Mouse (Mus musculus): ENCODE results near the gene Ptgfrn. TPM values are rescaled to one million over a fixed set of nuclear protein-coding genes. Genes with fewer than 3 reads are reported as not detected.
A peak's percentile ranks its signal among the peaks of the same experiment; 100 is the strongest.

The Ptgfrn gene
- polyA plus RNA-seq, 1 experiment from 2014 or later: 5.6 TPM

DNA sequence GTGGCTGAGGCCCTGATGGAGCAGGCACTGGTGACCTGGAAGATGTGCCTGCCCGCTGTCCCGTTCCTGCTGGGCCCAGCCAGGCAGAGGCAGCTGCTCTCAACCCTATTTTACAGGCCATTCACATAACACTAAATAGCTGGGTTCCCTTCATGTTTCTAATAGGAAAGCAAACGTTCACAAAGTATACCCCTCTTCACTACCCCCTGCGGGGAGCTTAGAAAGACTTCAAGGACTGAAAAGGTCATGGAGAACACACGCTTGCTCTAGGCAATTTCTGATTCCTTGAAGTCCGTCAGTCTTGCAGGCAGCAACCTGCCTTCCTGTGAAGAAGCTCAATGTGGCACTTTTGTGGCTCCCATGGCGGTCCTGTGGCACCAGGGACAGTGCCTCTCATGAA, 68.1 kb downstream of the Ptgfrn start:
- no peaks in the 10 kb centered on the region for H3K9me3 ChIP-seq
- peaks cover 13% of the 10 kb centered on the region for H3K4me1 ChIP-seq
- H3K27ac ChIP-seq: no peak overlapping the region
- no peak overlapping the region for H3K4me3 ChIP-seq
- H3K27me3 ChIP-seq (ENCODE audit: insufficient read depth, poor library complexity, severe bottlenecking): no peaks in the 10 kb centered on the region
- peaks cover 61% of the 10 kb centered on the region for H3K36me3 ChIP-seq
- no peak for DNase-seq (ENCODE audit: low spot score)
- WGBS: 78% methylated on average over 7 of the region's 7 CpGs

DNA sequence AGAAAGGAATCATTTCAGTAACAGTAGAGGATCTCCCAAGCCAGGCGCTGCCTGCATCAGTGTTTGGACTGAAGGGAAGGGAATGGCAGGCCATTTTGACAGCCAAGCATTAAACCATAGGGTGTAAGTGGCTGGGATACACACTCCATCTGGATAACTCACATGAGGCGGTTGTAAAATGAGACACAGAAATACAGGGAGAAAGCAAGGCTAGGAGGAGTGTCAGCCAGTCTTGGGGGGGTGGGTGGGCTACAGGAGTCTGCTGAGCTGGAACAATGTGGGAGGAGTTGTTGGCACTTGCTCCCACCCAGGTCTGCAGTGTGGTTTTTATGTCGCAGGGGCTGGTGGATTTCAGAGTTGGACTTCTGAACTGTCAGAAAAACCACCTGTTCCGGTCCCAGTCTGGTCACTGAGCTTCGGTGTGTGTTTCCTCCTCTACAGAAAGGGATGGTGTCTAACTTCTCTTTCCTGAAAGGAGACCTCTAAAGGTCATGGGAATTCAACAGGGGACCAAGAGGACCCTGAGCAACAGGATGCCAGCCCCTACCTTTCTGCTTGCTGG, 72.0 kb downstream of the Ptgfrn start:
- Histone ChIP-seq H3K4me1 (peaks cover 21% of the 10 kb centered on the region), H3K4me3 (no peak overlapping the region), H3K27ac (no peak overlapping the region), H3K27me3 (ENCODE audit: insufficient read depth, poor library complexity, severe bottlenecking) (no peaks in the 10 kb centered on the region), H3K36me3 (peaks cover 34% of the 10 kb centered on the region), H3K9me3 (no peaks in the 10 kb centered on the region)
- WGBS: 81% methylated on average over 5 of the region's 5 CpGs
- DNase-seq (ENCODE audit: low spot score): no peak

GRCm38 (mm10) chr3:101036001-101036400, 74.1 kb downstream of the Ptgfrn start:
- Histone ChIP-seq H3K4me1 (peaks cover 31% of the 10 kb centered on the region), H3K27me3 (ENCODE audit: insufficient read depth, poor library complexity, severe bottlenecking) (no peaks in the 10 kb centered on the region), H3K9me3 (no peaks in the 10 kb centered on the region), H3K4me3 (no peak overlapping the region), H3K27ac (no peak overlapping the region), H3K36me3 (peaks cover 14% of the 10 kb centered on the region; the same call in 1 of the 2 replicates)
- no peak for DNase-seq (ENCODE audit: low spot score)
- WGBS: 96% methylated on average over 2 of the region's 2 CpGs

- 77% methylated on average over 9 of the region's 9 CpGs for WGBS
- H3K27ac ChIP-seq: no peak overlapping the region
- peaks cover 39% of the 10 kb centered on the region for H3K4me1 ChIP-seq
- no peak overlapping the region for H3K4me3 ChIP-seq
- H3K27me3 ChIP-seq (ENCODE audit: insufficient read depth, poor library complexity, severe bottlenecking): no peaks in the 10 kb centered on the region
- 0 out of 2 replicates have a peak, but pooled peaks cover 3% of the 10 kb centered on the region for H3K36me3 ChIP-seq
- DNase-seq (ENCODE audit: low spot score): no peak
- H3K9me3 ChIP-seq: no peaks in the 10 kb centered on the region
These were observed 75.6 kb downstream of the Ptgfrn start for GRCm38 (mm10) chr3:101034509-101034908.

DNA sequence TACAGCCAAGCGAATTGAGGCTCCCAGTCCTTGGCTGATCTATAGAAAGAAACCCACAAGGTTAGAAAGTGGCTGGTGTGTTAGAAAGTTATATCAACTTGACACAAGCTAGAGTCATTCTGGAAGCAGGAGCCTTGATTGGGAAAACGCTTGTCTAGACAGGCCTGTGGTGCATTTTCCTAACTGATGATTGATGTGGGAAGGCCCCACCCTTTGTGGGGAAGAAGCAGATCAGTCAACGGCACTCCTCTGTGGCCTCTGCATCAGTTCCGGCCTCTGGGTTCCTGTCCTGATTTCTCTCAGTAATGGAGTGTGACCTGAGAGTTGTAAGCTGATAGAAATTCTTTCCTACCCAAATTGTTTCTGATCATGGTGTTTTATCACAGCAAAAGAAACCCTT, 76.4 kb downstream of the Ptgfrn start:
- H3K36me3 ChIP-seq: 0 out of 2 replicates have a peak, but pooled peaks cover 3% of the 10 kb centered on the region
- H3K27ac ChIP-seq: peak overlapping the region; percentile 52; the same call in 1 of the 2 replicates
- no peak overlapping the region for H3K4me3 ChIP-seq
- no peaks in the 10 kb centered on the region for H3K9me3 ChIP-seq
- H3K27me3 ChIP-seq (ENCODE audit: insufficient read depth, poor library complexity, severe bottlenecking): no peaks in the 10 kb centered on the region
- DNase-seq (ENCODE audit: low spot score): no peak
- peaks cover 41% of the 10 kb centered on the region for H3K4me1 ChIP-seq
- 38% methylated on average over 4 of the region's 4 CpGs for WGBS

- WGBS: 53% methylated on average over 7 of the region's 7 CpGs
- Histone ChIP-seq H3K4me1 (peaks cover 32% of the 10 kb centered on the region), H3K27ac (peak overlapping the region; percentile 60; the same call in 1 of the 2 replicates), H3K4me3 (no peak overlapping the region), H3K27me3 (ENCODE audit: insufficient read depth, poor library complexity, severe bottlenecking) (no peaks in the 10 kb centered on the region), H3K9me3 (no peaks in the 10 kb centered on the region), H3K36me3 (no peaks in the 10 kb centered on the region)
- DNase-seq (ENCODE audit: low spot score): no peak
These were observed 78.5 kb downstream of the Ptgfrn start for GRCm38 (mm10) chr3:101031456-101032142.

- no peaks in the 10 kb centered on the region for H3K36me3 ChIP-seq
- H3K27ac ChIP-seq: peak overlapping the region; percentile 60; the same call in 1 of the 2 replicates
- H3K4me3 ChIP-seq: no peak overlapping the region
- no peak for DNase-seq (ENCODE audit: low spot score)
- H3K4me1 ChIP-seq: peaks cover 35% of the 10 kb centered on the region
- H3K9me3 ChIP-seq: no peaks in the 10 kb centered on the region
- WGBS: 81% methylated on average over 1 of the region's 1 CpGs
- no peaks in the 10 kb centered on the region for H3K27me3 ChIP-seq (ENCODE audit: insufficient read depth, poor library complexity, severe bottlenecking)
These were observed 79.4 kb downstream of the Ptgfrn start for GRCm38 (mm10) chr3:101030630-101031029.

- H3K4me1 ChIP-seq: peaks cover 34% of the 10 kb centered on the region
- 83% methylated on average over 4 of the region's 4 CpGs for WGBS
- H3K27ac ChIP-seq: no peak within 1 kb of the TSS
These were observed 80.7 kb downstream of the Ptgfrn start, which contains the start of gene Cd101 for GRCm38 (mm10) chr3:101029339-101029738. Gene Cd101, minus strand, starts transcription at chr3:101029556.

GRCm38 (mm10) chr3:101026741-101027140, 83.3 kb downstream of the Ptgfrn start:
- Histone ChIP-seq H3K27ac (no peak overlapping the region), H3K27me3 (ENCODE audit: insufficient read depth, poor library complexity, severe bottlenecking) (no peaks in the 10 kb centered on the region), H3K36me3 (no peaks in the 10 kb centered on the region), H3K4me3 (no peak overlapping the region), H3K4me1 (peaks cover 24% of the 10 kb centered on the region), H3K9me3 (no peaks in the 10 kb centered on the region)
- DNase-seq (ENCODE audit: low spot score): no peak
- 39% methylated on average over 1 of the region's 1 CpGs for WGBS

More at GRCm38 (mm10) chr3:101029339-101029738, 80.7 kb downstream of the Ptgfrn start, which contains the start of gene Cd101:
- no peak within 1 kb of the TSS for H3K4me3 ChIP-seq
- no peaks in the 10 kb centered on the region for H3K36me3 ChIP-seq
- H3K9me3 ChIP-seq: no peaks in the 10 kb centered on the region
- DNase-seq (ENCODE audit: low spot score): no peak
- no peaks in the 10 kb centered on the region for H3K27me3 ChIP-seq (ENCODE audit: insufficient read depth, poor library complexity, severe bottlenecking)

- whole genome bisulfite sequencing: 81% methylated on average over 6 of the region's 6 CpGs
- H3K4me1 ChIP-seq: peaks cover 15% of the 10 kb centered on the region; the same call in 1 of the 2 replicates
- no peak overlapping the region for H3K27ac ChIP-seq
- H3K36me3 ChIP-seq: no peaks in the 10 kb centered on the region
- no peak overlapping the region for H3K4me3 ChIP-seq
- H3K27me3 ChIP-seq (ENCODE audit: insufficient read depth, poor library complexity, severe bottlenecking): no peaks in the 10 kb centered on the region
- DNase-seq (ENCODE audit: low spot score): no peak
- no peaks in the 10 kb centered on the region for H3K9me3 ChIP-seq
These were observed 87.1 kb downstream of the Ptgfrn start for GRCm38 (mm10) chr3:101022967-101023366.

DNA sequence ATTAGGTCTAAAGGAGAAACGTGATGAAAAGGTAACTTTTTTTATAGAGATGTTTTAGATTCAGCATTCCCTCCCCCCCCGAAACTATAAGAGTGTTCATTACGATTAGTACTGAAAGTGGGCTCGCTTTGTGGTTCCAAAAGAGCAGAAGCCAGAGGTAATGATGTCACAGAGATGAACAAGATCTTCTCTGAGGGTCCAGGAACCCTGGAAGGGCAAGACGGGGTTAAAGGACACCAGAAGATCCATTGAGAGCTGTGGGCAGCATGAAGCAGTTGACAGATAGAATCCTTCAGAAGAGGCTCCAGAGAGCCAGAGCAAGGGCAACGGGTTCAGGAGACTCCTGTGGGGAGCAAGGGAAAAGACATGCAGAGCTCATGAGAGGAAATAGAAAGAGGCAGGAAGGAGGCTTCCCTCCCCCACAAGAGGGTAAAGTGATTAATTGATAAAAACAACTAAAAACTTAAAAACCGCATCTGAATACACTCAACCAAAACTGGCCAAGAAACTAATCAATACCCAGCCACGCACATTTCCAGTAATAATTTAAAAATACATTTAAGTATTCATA, 88.5 kb downstream of the Ptgfrn start:
- no peak for DNase-seq (ENCODE audit: low spot score)
- peak overlapping the region; percentile 29; the same call in 1 of the 2 replicates for H3K27ac ChIP-seq
- no peaks in the 10 kb centered on the region for H3K9me3 ChIP-seq
- 68% methylated on average over 8 of the region's 8 CpGs for WGBS
- H3K4me1 ChIP-seq: peaks cover 19% of the 10 kb centered on the region
- H3K27me3 ChIP-seq (ENCODE audit: insufficient read depth, poor library complexity, severe bottlenecking): no peaks in the 10 kb centered on the region
- no peak overlapping the region for H3K4me3 ChIP-seq
- H3K36me3 ChIP-seq: no peaks in the 10 kb centered on the region

DNA sequence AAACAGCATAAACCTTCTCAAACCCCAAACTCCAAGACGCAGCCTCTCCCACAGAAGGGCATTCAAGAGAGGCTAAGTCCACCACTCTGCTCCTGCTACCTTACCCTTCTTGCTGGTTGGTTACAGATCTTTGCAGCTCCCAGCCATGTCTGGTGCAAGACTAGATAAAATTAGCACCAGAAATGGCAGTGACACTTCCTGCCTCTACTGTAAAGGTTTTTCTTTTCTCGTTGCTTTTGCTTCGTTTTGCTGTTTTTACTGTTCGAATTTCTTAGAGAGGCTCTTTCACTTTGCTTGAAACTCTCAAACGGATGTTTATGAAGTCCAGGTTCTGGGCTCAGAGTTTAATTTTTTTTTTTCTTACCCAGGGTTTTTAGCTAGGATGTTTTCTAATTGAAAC, 89.0 kb downstream of the Ptgfrn start:
- H3K4me3 ChIP-seq: no peak overlapping the region
- no peaks in the 10 kb centered on the region for H3K9me3 ChIP-seq
- peaks cover 21% of the 10 kb centered on the region for H3K4me1 ChIP-seq
- H3K27ac ChIP-seq: no peak overlapping the region
- 80% methylated on average over 5 of the region's 5 CpGs for WGBS
- H3K27me3 ChIP-seq (ENCODE audit: insufficient read depth, poor library complexity, severe bottlenecking): no peaks in the 10 kb centered on the region
- no peaks in the 10 kb centered on the region for H3K36me3 ChIP-seq
- DNase-seq (ENCODE audit: low spot score): no peak

- Histone ChIP-seq H3K36me3 (no peaks in the 10 kb centered on the region), H3K27me3 (ENCODE audit: insufficient read depth, poor library complexity, severe bottlenecking) (no peaks in the 10 kb centered on the region), H3K9me3 (no peaks in the 10 kb centered on the region), H3K27ac (no peak overlapping the region), H3K4me1 (peaks cover 25% of the 10 kb centered on the region), H3K4me3 (no peak overlapping the region)
- WGBS: 85% methylated on average over 6 of the region's 6 CpGs
- DNase-seq (ENCODE audit: low spot score): no peak
These were observed 91.6 kb downstream of the Ptgfrn start for GRCm38 (mm10) chr3:101018494-101018893.
